8 mouse cellular contexts compared by ENCODE assay signal in genomic region chr10:70440639-70441461, GRCm38 (mm10). TPM values are rescaled to one million over a fixed set of nuclear protein-coding genes. Genes with fewer than 3 reads are reported as not detected.
DNase-seq lines count a peak whose midpoint lies in the region; ATAC-seq lines count a peak whose summit lies in the region.
"Had no signal": no experiment of that assay in that cellular context is flagged by ENCODE, and none has a peak within 500 bp of the region (broad histone marks: within the 10 kb centered on the region; RNA-seq: fewer than 3 reads in every experiment).

No protein-coding gene starts in this region.

- intact Hi-C loops in left cerebral cortex, postnatal 4 days (cut with DNase I) = no loop called here

- H3K9me3 ChIP-seq in midbrain, embryonic 13.5 days = no peaks in the 10 kb centered on the region

- peaks cover 42% of the 10 kb centered on the region for H3K4me1 ChIP-seq in midbrain, embryonic 13.5 days (replicated peaks)

- peak; percentile 96 for ATAC-seq in midbrain, embryonic 13.5 days

- WGBS in midbrain, embryonic 13.5 days = under 1% methylated on average over 43 of the region's 44 CpGs

- peak; percentile 82 for DNase-seq in adrenal gland, postnatal 14 days
- DNase-seq in embryo, embryonic 10.5 days (ENCODE audit: low spot score) = peak; percentile 67
- DNase-seq in gastrocnemius, postnatal 4 days (ENCODE audit: low spot score in 2 of 2) = peak; percentile 37 to 62
- peak; percentile 31 for DNase-seq in kidney, adult 11 months
- peak; percentile 89 for DNase-seq in left cerebral cortex, postnatal 4 days
- DNase-seq in telencephalon, adult 2 months (ENCODE audit: low read depth, low spot score) = peak; percentile 75

- peak overlapping the region; percentile 73 for H3K4me2 ChIP-seq in midbrain, embryonic 13.5 days (replicated peaks)

- no peaks in the 10 kb centered on the region for H3K36me3 ChIP-seq in midbrain, embryonic 13.5 days

- H3K9ac ChIP-seq in midbrain, embryonic 13.5 days (replicated peaks) = peak overlapping the region; percentile 86

- H3K27me3 ChIP-seq in midbrain, embryonic 13.5 days = no peaks in the 10 kb centered on the region

- H3K4me3 ChIP-seq in midbrain, embryonic 13.5 days (replicated peaks) = peak overlapping the region; percentile 67

- H3K27ac ChIP-seq in midbrain, embryonic 13.5 days = peak overlapping the region; percentile 95

RNA-seq across cellular contexts. Expression of gene Fam13c, which starts 0.6 kb away (rescaled TPM):
- 14.7 and 17.3 TPM in 2 replicates for total RNA-seq in adrenal gland, postnatal 14 days (2021)
- total RNA-seq in gastrocnemius, postnatal 4 days (2021) = 1 to 10 TPM; 7.9 to 8.3 TPM
- 10 to 100 TPM; 41.3 to 42.4 TPM for total RNA-seq in left cerebral cortex, postnatal 4 days (2021)
- 31.1 and 31.5 TPM in 2 replicates for polyA plus RNA-seq in midbrain, embryonic 13.5 days (2015; fragmentation: Nextera tagmentation; extraction: Ambion mirVana)
- total RNA-seq: hematopoietic stem cell, adult 5-6 weeks had no signal

Comparison
In these comparisons a context has a peak if more than half of its experiments do, and no peak if none do; other contexts are left out.
1. Peak in every context shown above with its lines: DNase-seq, ATAC-seq, H3K4me3 ChIP-seq and H3K27ac ChIP-seq.
2. DNase-seq: peak in every context shown above with its lines; median percentile 89 in left cerebral cortex, postnatal 4 days; 82 in adrenal gland, postnatal 14 days; 75 in telencephalon, adult 2 months; 67 in embryo, embryonic 10.5 days; 50 in gastrocnemius, postnatal 4 days; 31 in kidney, adult 11 months.